Mouse (Mus musculus): ENCODE results near the gene Znrf3.

DNA sequence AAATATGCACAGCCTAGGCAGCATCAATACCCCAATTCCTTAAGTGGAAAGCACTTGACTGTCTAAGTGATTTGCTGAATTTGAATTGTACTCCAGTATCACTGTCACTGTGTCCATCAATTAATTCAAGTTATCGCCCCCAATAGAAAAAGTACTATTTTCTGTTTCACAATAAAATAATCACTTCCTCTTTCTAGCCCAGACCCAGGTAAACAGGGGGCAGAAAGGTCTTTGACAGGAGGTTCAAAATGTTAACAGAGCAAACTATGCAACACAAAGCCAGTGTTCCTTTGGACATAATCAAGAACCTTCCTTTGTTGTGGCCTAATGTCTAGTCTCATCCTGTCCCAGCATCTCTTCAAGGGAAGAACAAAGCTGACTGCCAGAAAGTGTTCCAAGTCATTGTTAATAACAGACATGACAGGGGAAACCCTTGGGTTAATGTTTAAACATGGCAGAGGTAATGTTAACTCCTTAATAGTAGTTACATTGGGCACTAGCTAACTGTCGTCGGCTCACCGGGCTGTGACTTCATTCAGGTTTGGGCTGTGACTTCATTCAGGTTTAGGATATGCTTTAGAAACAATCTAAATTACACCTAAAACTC is 42.4 kb downstream of the Znrf3 start:
- TF ChIP-seq CTCF (conservative IDR thresholded peaks at IDR 0.05; ENCODE audit: low read length): no peak
- no peak for TF ChIP-seq NANOG (IDR thresholded peaks at IDR 0.05; ENCODE audit: borderline replicate concordance, low read length)
- TF ChIP-seq POU5F1 (IDR thresholded peaks at IDR 0.05; ENCODE audit: borderline replicate concordance, low read length): no peak

Measured in E14TG2a.4 (cell line).